18 mouse cellular contexts compared by ENCODE assay signal in the genomic region with DNA sequence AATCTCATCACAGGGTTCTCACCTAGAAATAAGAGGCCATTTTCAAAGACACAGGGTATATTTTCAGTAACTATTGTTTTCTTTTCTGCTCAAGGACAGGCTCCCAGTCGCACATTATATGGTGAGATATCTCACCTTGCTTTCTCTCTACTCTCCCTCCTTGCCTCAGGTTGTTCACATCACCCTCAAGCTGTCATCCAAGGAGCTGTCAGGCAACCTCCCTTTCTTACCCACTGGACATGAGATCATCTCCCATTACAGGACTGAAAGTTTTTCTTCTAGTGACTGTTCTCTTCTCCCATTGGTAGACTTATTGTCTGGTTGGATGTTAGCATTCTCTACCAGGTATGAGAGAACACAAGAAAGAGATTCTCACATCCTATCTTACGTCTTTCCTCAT. TPM values are rescaled to one million over a fixed set of nuclear protein-coding genes. Genes with fewer than 3 reads are reported as not detected.
DNase-seq lines count a peak whose midpoint lies in the region; ATAC-seq and TF ChIP-seq lines count a peak whose summit lies in the region.
"Had no signal": no experiment of that assay in that cellular context is flagged by ENCODE, and none has a peak within 500 bp of the region (broad histone marks: within the 10 kb centered on the region; RNA-seq: fewer than 3 reads in every experiment).

No protein-coding gene starts in this region.

- H3K27ac ChIP-seq in liver, embryonic 11.5 days (ENCODE audit: low read depth, low read length), result no peak overlapping the region
- H3K27ac ChIP-seq in liver, embryonic 12.5 days, result no peak overlapping the region
- H3K27ac ChIP-seq in embryonic fibroblast, embryonic 13.5 days (ENCODE audit: insufficient read depth, low read length), result peak overlapping the region; percentile 100
- H3K27ac ChIP-seq: embryonic facial prominence, embryonic 13.5 days; hindbrain, embryonic 13.5 days; hindbrain, postnatal 0 days had no signal

- no peak overlapping the region for H3K4me3 ChIP-seq in liver, embryonic 11.5 days (ENCODE audit: low read depth, low read length)
- no peak overlapping the region for H3K4me3 ChIP-seq in liver, embryonic 12.5 days
- no peak overlapping the region for H3K4me3 ChIP-seq in embryonic fibroblast, embryonic 13.5 days (ENCODE audit: insufficient read depth, low read length)
- H3K4me3 ChIP-seq: embryonic facial prominence, embryonic 13.5 days; hindbrain, embryonic 13.5 days had no signal

- peak; percentile 64 for DNase-seq in heart, adult 11 months
- no peak for DNase-seq in heart, postnatal 25 days (ENCODE audit: low spot score)
- DNase-seq in liver, embryonic 11.5 days (ENCODE audit: low spot score), result no peak
- no peak for DNase-seq in urinary bladder, postnatal 4 days (ENCODE audit: low spot score in 2 of 2)
- DNase-seq: adrenal gland, postnatal 10 days; cerebellum, adult 18-20 months; cerebellum, adult 9-11 months; cerebellum, postnatal 36 days; gastrocnemius, postnatal 14 days; heart, postnatal 14 days; kidney, adult 11 months had no signal

- WGBS in liver, embryonic 11.5 days, result 63% methylated on average over 2 of the region's 2 CpGs
- WGBS in liver, embryonic 12.5 days (ENCODE audit: insufficient replicate concordance), result 44% methylated on average over 2 of the region's 2 CpGs

- ATAC-seq in liver, embryonic 11.5 days (replicated peaks; ENCODE audit: low FRiP score), result 0 out of 2 replicates have a peak, but pooled peaks have one; percentile 29
- no peak for ATAC-seq in liver, embryonic 12.5 days
- ATAC-seq: forebrain, embryonic 14.5 days; hindbrain, postnatal 0 days had no signal

- no peak for TF ChIP-seq POLR2A in embryonic fibroblast, embryonic 13.5 days (IDR thresholded peaks at IDR 0.05; ENCODE audit: low read depth, low read length)

- no peaks in the 10 kb centered on the region for H3K27me3 ChIP-seq in liver, embryonic 11.5 days (replicated peaks; ENCODE audit: control insufficient read depth, insufficient read depth, low read length)
- H3K27me3 ChIP-seq in liver, embryonic 12.5 days (replicated peaks), result no peaks in the 10 kb centered on the region
- H3K27me3 ChIP-seq: embryonic facial prominence, embryonic 13.5 days; hindbrain, embryonic 13.5 days had no signal

- H3K4me1 ChIP-seq in liver, embryonic 11.5 days (replicated peaks; ENCODE audit: control insufficient read depth, insufficient read depth, low read length), result no peaks in the 10 kb centered on the region
- H3K4me1 ChIP-seq in liver, embryonic 12.5 days, result no peaks in the 10 kb centered on the region
- H3K4me1 ChIP-seq in embryonic fibroblast, embryonic 13.5 days (ENCODE audit: control insufficient read depth, insufficient read depth, low read length), result peaks cover 12% of the 10 kb centered on the region
- H3K4me1 ChIP-seq: embryonic facial prominence, embryonic 13.5 days; hindbrain, embryonic 13.5 days had no signal

- no peak overlapping the region for H3K4me2 ChIP-seq in liver, embryonic 11.5 days
- H3K4me2 ChIP-seq in liver, embryonic 12.5 days, result no peak overlapping the region
- H3K4me2 ChIP-seq: embryonic facial prominence, embryonic 13.5 days; hindbrain, embryonic 13.5 days had no signal

- intact Hi-C loops in heart, postnatal 25 days (cut with DNase I), result loop anchor here (10.0 kb wide), 1 partner anchor 189 kb away; no protein-coding TSS in a partner anchor

- no peak for TF ChIP-seq CTCF in embryonic fibroblast, embryonic 13.5 days (IDR thresholded peaks at IDR 0.05; ENCODE audit: borderline replicate concordance, insufficient read depth, low read length)

- no peaks in the 10 kb centered on the region for H3K36me3 ChIP-seq in liver, embryonic 11.5 days (ENCODE audit: control insufficient read depth, insufficient read depth, low read length)
- H3K36me3 ChIP-seq in liver, embryonic 12.5 days, result no peaks in the 10 kb centered on the region
- H3K36me3 ChIP-seq: embryonic facial prominence, embryonic 13.5 days; hindbrain, embryonic 13.5 days had no signal

- H3K9ac ChIP-seq in liver, embryonic 11.5 days (ENCODE audit: low read depth, low read length), result no peak overlapping the region
- no peak overlapping the region for H3K9ac ChIP-seq in liver, embryonic 12.5 days
- H3K9ac ChIP-seq: embryonic facial prominence, embryonic 13.5 days; hindbrain, embryonic 13.5 days had no signal

- H3K9me3 ChIP-seq in liver, embryonic 11.5 days (ENCODE audit: control insufficient read depth, low read length), result no peaks in the 10 kb centered on the region
- H3K9me3 ChIP-seq in liver, embryonic 12.5 days (replicated peaks), result no peaks in the 10 kb centered on the region
- H3K9me3 ChIP-seq: embryonic facial prominence, embryonic 13.5 days; hindbrain, embryonic 13.5 days had no signal

RNA-seq across cellular contexts. Expression of a gene that starts 20.5 kb away (rescaled TPM):
- 10 to 100 TPM in 1 of 2 experiments, 1 to 10 TPM in 1; 6.3 to 12.0 TPM for total RNA-seq in heart, postnatal 25 days (2021)
- 0.29 and 0.40 TPM in 2 replicates for polyA plus RNA-seq in liver, embryonic 11.5 days (2014; fragmentation: Nextera tagmentation; extraction: Ambion mirVana)
- 0.29 and 0.60 TPM in 2 replicates for polyA plus RNA-seq in liver, embryonic 12.5 days (2016; fragmentation: Nextera tagmentation; extraction: Ambion mirVana)
- polyA plus RNA-seq in embryonic fibroblast, embryonic 13.5 days (2011; ENCODE audit: insufficient read length, low read depth, missing spikeins), result 2.0 and 15.6 TPM in 2 replicates
- total RNA-seq: MEL had no signal
- polyA plus RNA-seq: hindbrain, embryonic 13.5 days had no signal
